Mouse (Mus musculus) kidney, adult 2 months (tissue): ENCODE measurements around the gene Nmnat2. TPM values are rescaled to one million over a fixed set of nuclear protein-coding genes. Genes with fewer than 3 reads are reported as not detected.

Experiments
- DNase-seq: peaks from one replicate; pipeline ENCODE4 v3.0.0; 2021
- H3K27ac ChIP-seq: fragments of 200-500 bp; 2 replicates; pipeline ENCODE4 v1.5.1; 2012; ENCODE audit warnings: low read depth, low read length, control low read depth, inconsistent platforms; ENCODE audit not compliant: insufficient read depth
- H3K27me3 ChIP-seq: fragments of 200-500 bp; replicated peaks from 2 replicates; pipeline ENCODE4 v1.6.1; 2012; ENCODE audit warnings: mild to moderate bottlenecking, moderate library complexity, low read length, inconsistent platforms; ENCODE audit not compliant: control insufficient read depth, insufficient read depth
- H3K36me3 ChIP-seq: fragments of 200-500 bp; 2 replicates; pipeline ENCODE4 v1.6.1; 2012; ENCODE audit warnings: mild to moderate bottlenecking, moderate library complexity, low read length, inconsistent platforms; ENCODE audit not compliant: control insufficient read depth, insufficient read depth
- H3K4me1 ChIP-seq: fragments of 200-500 bp; 2 replicates; pipeline ENCODE4 v1.6.1; 2011; ENCODE audit warnings: low read length; ENCODE audit not compliant: control insufficient read depth, insufficient read depth
- H3K4me3 ChIP-seq: fragments of 200-500 bp; 2 replicates; pipeline ENCODE4 v1.5.1; 2011; ENCODE audit warnings: mild to moderate bottlenecking, low read depth, low read length, control low read depth; ENCODE audit not compliant: insufficient read depth
- CTCF ChIP-seq: fragments of 200-500 bp; conservative IDR thresholded peaks from 2 replicates; pipeline ENCODE4 v1.5.1; 2011; ENCODE audit warnings: low read depth, mild to moderate bottlenecking, control low read depth, low read length, moderate library complexity, mixed read lengths; ENCODE audit not compliant: insufficient read depth, insufficient read length
- POLR2A ChIP-seq: fragments of 200-500 bp; IDR thresholded peaks from one replicate; pipeline ENCODE4 v1.6.1; 2011; ENCODE audit warnings: low read depth, low read length, control low read depth
- WGBS: fragments of 180-500 bp; shearing (Covaris S2); methylation state at CpG from one replicate; pipeline ENCODE4 v1.1.7; 2018; 5-methylcytosine and 5-hydroxymethylcytosine counted together
- polyA plus RNA-seq: library from polyadenylated mRNA; depleted of rRNA; stranded (reverse); fragments of >200 nt; gene quantifications from 2 replicates; pipeline ENCODE4 v1.2.3, GENCODE M21; 2012

Nmnat2 gene
- polyA plus RNA-seq, 1 experiment, result 0.41 TPM

GRCm38 (mm10) chr1:153033145-153033908, 78.5 kb downstream of the Nmnat2 start:
- H3K4me3 ChIP-seq, result no peak overlapping the region
- no peak overlapping the region for H3K27ac ChIP-seq
- DNase-seq, result no peak
- H3K4me1 ChIP-seq, result no peaks in the 10 kb centered on the region
- 76% methylated on average over 5 of the region's 5 CpGs for WGBS
- no peaks in the 10 kb centered on the region for H3K27me3 ChIP-seq
- H3K36me3 ChIP-seq, result no peaks in the 10 kb centered on the region
- TF ChIP-seq CTCF, result no peak
- no peak for TF ChIP-seq POLR2A

- no peak overlapping the region for H3K27ac ChIP-seq
- no peaks in the 10 kb centered on the region for H3K36me3 ChIP-seq
- no peaks in the 10 kb centered on the region for H3K4me1 ChIP-seq
- WGBS, result 72% methylated on average over 7 of the region's 7 CpGs
- H3K27me3 ChIP-seq, result no peaks in the 10 kb centered on the region
- TF ChIP-seq CTCF, result no peak
- TF ChIP-seq POLR2A, result no peak
- no peak for DNase-seq
- no peak overlapping the region for H3K4me3 ChIP-seq
Measured at GRCm38 (mm10) chr1:153034064-153034463, 79.3 kb downstream of the Nmnat2 start.

- Histone ChIP-seq H3K4me1 (no peaks in the 10 kb centered on the region), H3K36me3 (no peaks in the 10 kb centered on the region), H3K27ac (no peak overlapping the region), H3K4me3 (no peak overlapping the region), H3K27me3 (no peaks in the 10 kb centered on the region)
- DNase-seq, result peak; percentile 54
- 37% methylated on average over 6 of the region's 6 CpGs for WGBS
- no peak for TF ChIP-seq POLR2A
- TF ChIP-seq CTCF, result peak; percentile 67
Measured at GRCm38 (mm10) chr1:153035328-153035944, 80.6 kb downstream of the Nmnat2 start.

DNA sequence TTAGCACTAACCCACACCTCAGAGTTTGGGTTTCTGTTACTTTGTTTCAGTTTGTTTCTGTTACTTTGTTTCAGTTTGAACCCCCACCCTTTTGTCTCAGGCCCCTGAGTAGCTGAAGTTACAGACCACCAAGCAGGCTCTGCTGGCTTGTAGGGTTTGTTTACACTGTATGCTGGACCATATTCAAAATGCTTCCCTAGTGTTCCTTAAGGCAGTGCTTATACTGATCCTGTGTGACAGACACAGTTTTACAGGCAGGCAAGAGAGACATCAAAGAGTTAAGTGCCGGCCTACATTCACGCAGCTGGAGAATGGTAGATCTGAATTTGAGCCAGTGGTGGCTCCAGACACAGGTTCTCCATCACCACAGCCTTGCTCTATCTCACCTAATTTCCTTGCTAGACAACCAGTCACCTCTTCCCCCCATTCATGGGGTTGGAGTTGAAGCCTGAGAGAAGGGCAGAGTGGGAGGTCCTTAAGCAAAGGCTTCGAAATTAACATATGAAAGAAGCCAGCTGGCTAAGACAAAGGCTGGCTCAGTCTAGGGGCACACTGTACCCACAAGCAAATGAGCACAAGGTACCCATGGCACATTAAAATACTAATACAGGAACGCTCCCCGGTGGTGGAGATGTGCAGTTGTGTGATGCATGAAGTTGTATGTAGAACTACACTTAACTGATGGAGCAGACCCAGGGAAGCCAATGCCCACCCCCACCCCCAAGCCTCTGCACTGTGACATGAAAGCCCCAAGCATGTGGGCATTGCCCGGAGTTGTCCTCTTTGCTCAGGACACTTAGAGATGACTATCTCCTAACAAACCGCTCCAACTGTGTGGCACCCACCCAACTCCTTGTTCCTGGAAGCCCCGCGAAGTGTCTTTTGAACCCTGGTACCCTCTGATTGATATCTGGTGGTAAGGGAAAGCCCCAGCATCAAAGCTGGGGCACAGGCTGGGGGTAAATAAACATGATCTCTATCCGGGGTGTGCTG, 82.9 kb downstream of the Nmnat2 start:
- WGBS, result 68% methylated on average over 10 of the region's 10 CpGs
- H3K36me3 ChIP-seq, result no peaks in the 10 kb centered on the region
- no peaks in the 10 kb centered on the region for H3K27me3 ChIP-seq
- no peaks in the 10 kb centered on the region for H3K4me1 ChIP-seq
- TF ChIP-seq POLR2A (no peak), CTCF (no peak)
- no peak for DNase-seq
- H3K4me3 ChIP-seq, result no peak overlapping the region
- H3K27ac ChIP-seq, result no peak overlapping the region

- no peaks in the 10 kb centered on the region for H3K27me3 ChIP-seq
- H3K36me3 ChIP-seq, result no peaks in the 10 kb centered on the region
- DNase-seq, result peak; percentile 10
- H3K4me3 ChIP-seq, result no peak overlapping the region
- WGBS, result 63% methylated on average over 3 of the region's 3 CpGs
- TF ChIP-seq POLR2A, result no peak
- TF ChIP-seq CTCF, result 0 out of 2 replicates have a peak, but pooled peaks have one; percentile 17
- no peak overlapping the region for H3K27ac ChIP-seq
- no peaks in the 10 kb centered on the region for H3K4me1 ChIP-seq
Measured at GRCm38 (mm10) chr1:153040091-153040490, 85.3 kb downstream of the Nmnat2 start.

GRCm38 (mm10) chr1:153041046-153041445, 86.3 kb downstream of the Nmnat2 start:
- no peak overlapping the region for H3K27ac ChIP-seq
- no peaks in the 10 kb centered on the region for H3K27me3 ChIP-seq
- peak; percentile 12 for DNase-seq
- TF ChIP-seq POLR2A, result no peak
- TF ChIP-seq CTCF, result no peak
- H3K4me3 ChIP-seq, result no peak overlapping the region
- no peaks in the 10 kb centered on the region for H3K4me1 ChIP-seq
- no peaks in the 10 kb centered on the region for H3K36me3 ChIP-seq
- WGBS, result 63% methylated on average over 2 of the region's 2 CpGs
